Mouse (Mus musculus): ENCODE data around the gene Pitpnm2.

The Pitpnm2 gene

GRCm38 (mm10) chr5:124173012-124173985 is 76.3 kb downstream of the Pitpnm2 start:
- no peak for DNase-seq

DNA sequence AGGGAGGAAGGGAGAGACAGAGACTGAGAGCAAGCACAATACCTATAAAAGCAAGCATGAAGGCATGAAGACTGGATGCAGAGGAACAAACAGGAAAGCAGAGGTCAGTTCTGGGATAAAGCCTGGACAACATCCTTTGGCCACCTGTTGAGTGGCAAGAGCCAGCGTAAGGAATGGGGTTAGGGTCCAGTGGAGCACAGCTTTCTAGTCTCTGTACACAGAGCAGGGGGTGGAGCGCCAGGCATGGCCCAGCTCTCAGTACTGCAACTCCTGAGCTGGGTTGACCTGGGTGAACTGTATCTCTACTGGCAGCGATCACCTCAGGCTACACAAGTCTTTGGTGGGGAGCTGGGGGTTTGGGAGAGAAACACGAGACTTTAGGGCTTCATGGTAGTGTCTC is 77.3 kb downstream of the Pitpnm2 start:
- no peak for DNase-seq

DNA sequence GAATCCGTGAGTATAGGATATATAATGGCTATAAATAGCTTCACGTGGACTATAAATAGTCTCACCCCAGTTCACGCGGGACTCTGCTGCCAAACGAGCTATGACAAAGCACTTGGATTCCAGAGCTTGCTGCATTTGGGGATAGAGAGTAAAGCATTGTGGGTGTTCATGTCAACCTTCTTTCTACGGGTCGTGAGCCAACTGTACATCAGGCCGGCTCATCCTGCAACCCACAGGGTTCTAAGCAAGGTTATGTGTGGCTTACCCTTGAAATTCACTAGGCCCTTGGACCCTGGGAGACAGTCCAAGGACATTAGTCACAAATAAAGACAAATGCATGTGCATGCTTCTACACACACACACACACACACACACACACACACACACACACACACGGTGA is 77.8 kb downstream of the Pitpnm2 start:
- DNase-seq, result no peak

GRCm38 (mm10) chr5:124169224-124169621 is 80.3 kb downstream of the Pitpnm2 start:
- DNase-seq, result no peak

- no peak for DNase-seq
These were observed 80.9 kb downstream of the Pitpnm2 start for GRCm38 (mm10) chr5:124168428-124169223.

DNA sequence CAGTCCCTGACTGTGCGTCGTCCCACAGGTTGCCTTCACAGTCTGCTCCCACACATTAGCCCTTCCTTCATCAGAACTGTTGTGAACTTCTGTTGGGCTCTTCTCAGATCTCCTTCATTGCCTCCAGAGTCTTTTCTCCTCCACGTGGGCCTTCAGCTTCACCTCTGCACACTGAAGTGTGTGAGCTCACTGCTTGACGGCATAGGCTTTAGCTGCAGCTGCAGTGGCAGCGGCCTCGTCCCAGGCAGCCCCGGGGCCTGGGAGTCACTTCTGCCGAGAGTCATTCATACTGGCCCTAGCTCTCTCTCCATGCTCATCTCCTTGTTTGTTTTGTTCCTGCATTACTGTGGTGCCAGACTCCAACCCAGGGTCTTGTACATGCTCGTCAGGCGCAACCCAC is 81.9 kb downstream of the Pitpnm2 start:
- DNase-seq, result no peak

- DNase-seq, result no peak
These were observed 82.8 kb downstream of the Pitpnm2 start for GRCm38 (mm10) chr5:124166741-124167140.

DNA sequence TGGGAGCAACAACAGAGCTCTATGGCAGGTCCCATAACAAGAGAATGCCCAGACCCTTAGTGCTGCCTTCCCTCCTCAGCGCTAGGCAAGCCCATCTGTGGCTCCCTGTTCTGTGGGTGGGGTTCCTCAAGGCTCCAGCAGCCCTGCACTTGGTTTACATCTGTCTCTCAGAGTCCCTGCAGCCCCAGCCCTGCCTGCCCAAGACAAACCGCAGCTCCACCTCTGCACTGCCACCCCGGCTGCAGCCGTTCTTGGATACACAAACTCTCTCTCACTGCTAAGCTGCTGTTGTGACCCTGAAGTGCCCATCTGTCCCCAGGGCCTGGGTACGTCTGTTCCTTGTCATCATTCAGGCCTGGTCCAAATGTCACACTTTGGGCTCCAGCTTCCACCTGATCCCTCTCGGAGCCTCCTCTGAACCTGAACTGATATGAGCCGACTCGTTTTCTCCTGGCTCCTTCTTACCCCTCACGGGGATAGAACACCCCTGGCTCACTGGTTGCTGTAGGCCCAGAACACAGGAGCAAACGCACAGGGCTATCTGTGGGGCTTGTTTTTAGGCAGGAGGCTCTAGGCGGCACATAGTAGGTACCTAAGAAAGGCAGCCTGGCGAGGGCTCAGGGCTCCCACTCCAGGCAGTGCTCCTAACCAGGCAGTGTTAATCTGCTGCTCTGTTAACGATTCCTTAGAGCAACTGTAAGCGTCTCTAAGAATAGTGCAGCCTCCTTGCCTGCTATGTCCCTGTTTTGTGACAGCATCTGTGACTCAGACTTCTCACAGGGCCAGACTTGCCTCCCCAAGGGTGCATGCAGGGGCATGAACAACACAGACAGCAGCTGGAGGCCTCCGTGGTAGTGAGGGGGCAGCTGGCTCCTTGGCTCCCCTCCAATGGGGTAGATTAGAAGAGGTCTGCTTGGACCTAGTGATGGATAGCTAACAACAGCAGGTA is 83.7 kb downstream of the Pitpnm2 start:
- DNase-seq, result no peak

DNA sequence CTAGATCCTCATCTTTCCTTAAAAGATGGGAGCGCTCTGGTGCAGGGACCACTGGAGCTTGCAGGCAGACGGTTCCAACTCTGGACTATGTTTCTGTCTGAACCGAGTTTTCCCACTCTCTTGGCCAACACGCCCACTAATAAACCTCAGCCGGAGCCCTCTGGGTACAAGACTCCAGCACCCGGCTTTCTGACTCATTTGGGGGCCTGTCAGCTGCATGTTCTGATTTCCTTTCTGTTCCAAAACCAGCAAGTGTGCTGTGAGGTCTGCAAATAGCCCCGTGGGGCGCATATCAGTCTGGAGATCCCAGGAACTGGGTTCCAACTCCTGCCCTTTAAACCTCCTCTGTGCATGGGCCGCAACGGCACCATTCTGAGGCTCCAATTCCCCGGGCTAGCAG is 86.1 kb downstream of the Pitpnm2 start:
- DNase-seq, result no peak

GRCm38 (mm10) chr5:124162577-124162976 is 87.0 kb downstream of the Pitpnm2 start:
- DNase-seq, result peak; percentile 79

DNA sequence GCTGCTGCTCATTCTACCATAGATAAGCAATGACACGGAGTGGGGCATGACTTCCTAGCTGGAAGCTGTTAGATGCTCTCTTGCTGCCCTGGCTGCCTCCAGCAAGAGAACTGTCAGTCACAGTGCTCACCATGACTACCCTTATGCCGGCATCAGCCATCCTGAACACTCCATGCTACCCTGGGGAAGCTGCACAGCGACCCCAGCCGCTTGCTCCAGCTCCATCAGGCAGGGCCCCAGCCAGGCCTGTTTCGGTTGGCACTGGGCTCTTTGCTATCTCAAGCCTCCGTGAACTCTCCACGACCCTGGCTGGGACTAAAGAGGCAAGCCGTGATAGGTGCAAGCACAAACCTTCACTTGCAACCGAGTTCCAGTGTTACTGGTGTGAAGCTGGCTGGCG is 87.7 kb downstream of the Pitpnm2 start:
- DNase-seq, result no peak

DNA sequence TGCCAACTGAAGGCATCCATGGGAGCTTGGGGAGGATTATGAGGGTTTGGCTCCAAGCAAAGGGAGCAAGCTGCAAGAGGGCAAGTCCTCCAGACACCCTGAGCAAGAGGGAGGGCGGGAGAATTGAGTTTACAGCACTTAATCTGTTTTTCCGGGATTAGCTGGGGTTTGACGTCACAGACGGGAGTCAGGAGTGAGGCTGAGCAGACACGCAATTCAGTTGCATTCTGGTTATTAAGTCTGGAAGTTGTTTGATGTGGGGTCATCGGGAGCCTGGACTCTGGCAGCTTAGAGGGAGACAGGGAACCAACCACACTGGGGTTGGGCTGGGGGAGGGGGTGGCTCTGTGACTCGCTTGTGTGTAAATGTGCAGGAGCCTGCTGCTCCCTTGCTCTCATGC is 90.1 kb downstream of the Pitpnm2 start:
- no peak for DNase-seq

- DNase-seq, result no peak
These were observed 91.3 kb downstream of the Pitpnm2 start for GRCm38 (mm10) chr5:124158305-124158704.

DNA sequence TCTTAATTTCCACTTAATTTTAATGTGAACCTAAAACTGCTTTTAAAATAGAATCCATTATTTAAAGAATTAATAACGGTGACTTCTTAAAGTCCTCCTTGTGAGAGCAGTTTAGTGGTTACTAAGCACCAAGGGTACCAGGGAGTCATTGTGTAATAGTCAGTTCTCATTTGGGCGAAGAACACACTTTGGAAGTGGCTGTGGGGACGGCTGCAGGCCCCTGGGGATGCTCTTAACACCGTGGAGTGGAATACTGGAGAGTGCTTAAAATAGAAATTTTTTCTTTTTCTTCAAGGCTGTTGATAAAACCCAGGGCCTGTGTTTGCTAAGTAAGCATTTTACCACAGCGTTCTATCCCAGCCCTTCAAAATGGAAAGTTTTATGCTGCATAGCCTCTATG is 93.6 kb downstream of the Pitpnm2 start:
- DNase-seq, result no peak

DNA sequence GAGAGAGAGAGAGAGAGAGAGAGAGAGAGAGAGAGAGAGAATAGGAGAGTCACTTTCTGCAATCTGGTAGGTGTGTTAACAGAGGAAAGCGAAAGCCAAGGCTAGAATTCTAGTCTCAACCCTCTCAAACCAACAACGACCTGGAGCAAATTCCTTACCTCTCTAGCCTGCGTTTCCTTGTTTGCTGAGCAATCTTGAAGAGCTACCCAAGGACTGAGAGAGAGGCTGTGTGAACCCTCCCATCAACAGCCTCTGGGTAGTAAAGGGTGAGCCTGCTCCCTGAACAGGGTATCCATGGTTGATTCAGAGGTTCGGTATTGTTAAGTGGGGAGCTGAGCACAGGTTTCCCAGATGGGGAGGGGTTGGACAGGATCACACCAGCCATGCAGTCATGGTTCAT is 96.8 kb downstream of the Pitpnm2 start:
- DNase-seq, result no peak

DNA sequence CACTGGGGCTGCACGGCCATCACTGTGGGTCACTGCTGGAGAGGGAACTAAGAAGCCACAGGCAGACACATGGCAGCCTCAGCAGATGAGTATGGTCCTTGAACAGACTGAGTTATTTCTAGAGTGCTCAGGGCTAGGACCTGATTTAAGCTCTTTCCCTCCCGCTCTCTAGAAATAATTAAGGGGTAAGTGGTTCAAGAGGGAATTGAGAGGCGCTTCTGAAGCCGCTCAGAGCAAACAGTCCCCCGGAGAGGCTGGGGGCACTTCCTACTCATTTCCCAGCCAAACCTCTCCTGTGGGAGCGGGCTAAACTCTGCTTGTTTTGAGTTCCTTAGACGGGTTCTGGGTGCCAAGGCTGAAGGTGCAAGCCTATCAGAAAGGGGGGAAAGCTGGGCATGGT is 98.7 kb downstream of the Pitpnm2 start:
- DNase-seq, result no peak

- DNase-seq, result no peak
These were observed 100.5 kb downstream of the Pitpnm2 start for GRCm38 (mm10) chr5:124149028-124149427.

DNA sequence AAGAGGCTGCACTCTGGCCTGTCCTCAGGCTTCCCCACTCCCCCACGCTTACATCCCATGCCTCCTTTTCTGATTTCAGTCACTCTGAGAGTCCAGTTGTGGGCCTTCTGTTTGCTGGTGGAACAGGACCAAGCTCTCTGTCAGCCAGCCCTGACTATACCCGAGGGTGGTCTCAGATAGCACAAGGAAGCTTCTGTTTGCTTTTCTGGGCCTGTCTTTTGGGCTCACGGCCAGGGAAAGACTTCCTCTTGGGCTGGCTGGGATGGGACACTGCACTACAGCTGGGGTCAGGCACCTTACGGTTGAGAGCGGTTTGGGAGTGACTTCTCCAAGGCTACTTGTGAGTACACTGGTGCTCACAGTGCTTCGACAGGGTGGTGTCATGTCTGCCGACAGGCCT is 111.5 kb downstream of the Pitpnm2 start:
- no peak for DNase-seq

- DNase-seq, result no peak
These were observed 115.3 kb downstream of the Pitpnm2 start for GRCm38 (mm10) chr5:124134261-124134660.

DNA sequence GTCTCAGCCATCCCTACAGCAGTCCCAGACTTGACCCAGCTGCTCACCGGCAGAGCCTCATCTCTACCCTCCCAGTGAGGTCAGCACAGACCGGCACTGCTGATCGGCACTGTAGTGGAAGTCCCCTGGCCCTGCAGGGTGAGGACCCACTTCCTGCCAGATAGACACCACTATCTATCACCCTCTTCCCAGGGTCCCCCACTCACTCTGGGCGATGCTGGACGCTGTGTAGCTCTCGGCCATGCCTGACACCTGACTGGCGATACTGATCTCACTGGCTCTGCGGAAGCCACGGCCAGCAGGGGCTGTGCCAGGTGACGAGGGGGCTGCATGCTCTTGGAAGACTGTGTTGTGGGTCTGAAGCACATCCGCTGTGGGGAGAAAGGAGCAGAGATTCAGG is 124.5 kb downstream of the Pitpnm2 start:
- no peak for DNase-seq

GRCm38 (mm10) chr5:124122357-124122756 is 127.2 kb downstream of the Pitpnm2 start:
- no peak for DNase-seq

- no peak for DNase-seq
These were observed 130.4 kb downstream of the Pitpnm2 start for GRCm38 (mm10) chr5:124119204-124119603.
